Mouse (Mus musculus): ENCODE data around the gene Ice2. TPM values are rescaled to one million over a fixed set of nuclear protein-coding genes. Genes with fewer than 3 reads are reported as not detected.

Gene Ice2
- polyA plus RNA-seq, 1 experiment = 8.4 TPM

- no peak overlapping the region for H3K4me3 ChIP-seq (replicated peaks; ENCODE audit: insufficient read depth, low read depth, low read length)
- no peaks in the 10 kb centered on the region for H3K27me3 ChIP-seq (ENCODE audit: control insufficient read depth, insufficient read depth, low read length)
- H3K4me1 ChIP-seq (ENCODE audit: control insufficient read depth, insufficient read depth, low read length) = peaks cover 19% of the 10 kb centered on the region
- no peak for DNase-seq
- no peak for TF ChIP-seq CTCF (IDR thresholded peaks at IDR 0.05; ENCODE audit: borderline replicate concordance, insufficient read depth, low read depth, low read length)
- TF ChIP-seq POLR2A (IDR thresholded peaks at IDR 0.05; ENCODE audit: borderline replicate concordance, insufficient read depth, low read length) = no peak
- WGBS = 85% methylated on average over 4 of the region's 4 CpGs
- H3K27ac ChIP-seq (ENCODE audit: insufficient read depth, low read length) = no peak overlapping the region
Measured at GRCm38 (mm10) chr9:69367055-69367454, 30.7 kb upstream of the Ice2 start.

- WGBS = 36% methylated on average over 8 of the region's 8 CpGs
- H3K4me3 ChIP-seq (replicated peaks; ENCODE audit: insufficient read depth, low read depth, low read length) = no peak overlapping the region
- H3K27ac ChIP-seq (ENCODE audit: insufficient read depth, low read length) = no peak overlapping the region
- TF ChIP-seq POLR2A (IDR thresholded peaks at IDR 0.05; ENCODE audit: borderline replicate concordance, insufficient read depth, low read length) = no peak
- TF ChIP-seq CTCF (IDR thresholded peaks at IDR 0.05; ENCODE audit: borderline replicate concordance, insufficient read depth, low read depth, low read length) = peak; percentile 93
- DNase-seq = peak; percentile 79 to 85
- no peaks in the 10 kb centered on the region for H3K27me3 ChIP-seq (ENCODE audit: control insufficient read depth, insufficient read depth, low read length)
- H3K4me1 ChIP-seq (ENCODE audit: control insufficient read depth, insufficient read depth, low read length) = peaks cover 11% of the 10 kb centered on the region
Measured at GRCm38 (mm10) chr9:69368071-69368470, 29.6 kb upstream of the Ice2 start.

- Histone ChIP-seq H3K27ac (ENCODE audit: insufficient read depth, low read length) (no peak overlapping the region), H3K4me1 (ENCODE audit: control insufficient read depth, insufficient read depth, low read length) (peaks cover 11% of the 10 kb centered on the region), H3K27me3 (ENCODE audit: control insufficient read depth, insufficient read depth, low read length) (no peaks in the 10 kb centered on the region), H3K4me3 (replicated peaks; ENCODE audit: insufficient read depth, low read depth, low read length) (no peak overlapping the region)
- 46% methylated on average over 11 of the region's 11 CpGs for WGBS
- peak; percentile 57 to 59 for DNase-seq
- TF ChIP-seq CTCF (IDR thresholded peaks at IDR 0.05; ENCODE audit: borderline replicate concordance, insufficient read depth, low read depth, low read length) = no peak
- TF ChIP-seq POLR2A (IDR thresholded peaks at IDR 0.05; ENCODE audit: borderline replicate concordance, insufficient read depth, low read length) = no peak
Measured at GRCm38 (mm10) chr9:69371046-69371724, 26.5 kb upstream of the Ice2 start.

GRCm38 (mm10) chr9:69372871-69373270 is 24.8 kb upstream of the Ice2 start:
- DNase-seq = no peak
- TF ChIP-seq CTCF (IDR thresholded peaks at IDR 0.05; ENCODE audit: borderline replicate concordance, insufficient read depth, low read depth, low read length) (no peak), POLR2A (IDR thresholded peaks at IDR 0.05; ENCODE audit: borderline replicate concordance, insufficient read depth, low read length) (no peak)
- WGBS = 61% methylated on average over 4 of the region's 4 CpGs
- peaks cover 7% of the 10 kb centered on the region for H3K4me1 ChIP-seq (ENCODE audit: control insufficient read depth, insufficient read depth, low read length)
- no peak overlapping the region for H3K4me3 ChIP-seq (replicated peaks; ENCODE audit: insufficient read depth, low read depth, low read length)
- H3K27me3 ChIP-seq (ENCODE audit: control insufficient read depth, insufficient read depth, low read length) = no peaks in the 10 kb centered on the region
- no peak overlapping the region for H3K27ac ChIP-seq (ENCODE audit: insufficient read depth, low read length)

GRCm38 (mm10) chr9:69376982-69377653 is 20.6 kb upstream of the Ice2 start:
- no peak for DNase-seq
- 94% methylated on average over 4 of the region's 4 CpGs for WGBS

GRCm38 (mm10) chr9:69377654-69378045 is 20.1 kb upstream of the Ice2 start:
- Histone ChIP-seq H3K27me3 (ENCODE audit: control insufficient read depth, insufficient read depth, low read length) (no peaks in the 10 kb centered on the region), H3K27ac (ENCODE audit: insufficient read depth, low read length) (no peak overlapping the region), H3K4me3 (replicated peaks; ENCODE audit: insufficient read depth, low read depth, low read length) (no peak overlapping the region), H3K4me1 (ENCODE audit: control insufficient read depth, insufficient read depth, low read length) (no peaks in the 10 kb centered on the region)
- TF ChIP-seq CTCF (IDR thresholded peaks at IDR 0.05; ENCODE audit: borderline replicate concordance, insufficient read depth, low read depth, low read length) (no peak), POLR2A (IDR thresholded peaks at IDR 0.05; ENCODE audit: borderline replicate concordance, insufficient read depth, low read length) (no peak)
- DNase-seq = peak in 1 of 2 experiments; percentile 20
- 49% methylated on average over 3 of the region's 3 CpGs for WGBS

More at GRCm38 (mm10) chr9:69376982-69377653, 20.6 kb upstream of the Ice2 start:
- Histone ChIP-seq H3K27me3 (ENCODE audit: control insufficient read depth, insufficient read depth, low read length) (no peaks in the 10 kb centered on the region), H3K27ac (ENCODE audit: insufficient read depth, low read length) (no peak overlapping the region), H3K4me1 (ENCODE audit: control insufficient read depth, insufficient read depth, low read length) (no peaks in the 10 kb centered on the region), H3K4me3 (replicated peaks; ENCODE audit: insufficient read depth, low read depth, low read length) (no peak overlapping the region)
- TF ChIP-seq POLR2A (IDR thresholded peaks at IDR 0.05; ENCODE audit: borderline replicate concordance, insufficient read depth, low read length) (no peak), CTCF (IDR thresholded peaks at IDR 0.05; ENCODE audit: borderline replicate concordance, insufficient read depth, low read depth, low read length) (no peak)

- WGBS = 56% methylated on average over 1 of the region's 1 CpGs
- no peak overlapping the region for H3K4me3 ChIP-seq (replicated peaks; ENCODE audit: insufficient read depth, low read depth, low read length)
- DNase-seq = peak in 1 of 2 experiments; percentile 14
Measured at GRCm38 (mm10) chr9:69380546-69380945, 17.2 kb upstream of the Ice2 start.

GRCm38 (mm10) chr9:69381741-69382140 is 16.0 kb upstream of the Ice2 start:
- WGBS = 77% methylated on average over 7 of the region's 7 CpGs
- no peak overlapping the region for H3K4me3 ChIP-seq (replicated peaks; ENCODE audit: insufficient read depth, low read depth, low read length)
- H3K27me3 ChIP-seq (ENCODE audit: control insufficient read depth, insufficient read depth, low read length) = no peaks in the 10 kb centered on the region
- peak in 1 of 2 experiments; percentile 3 for DNase-seq
- no peak for TF ChIP-seq POLR2A (IDR thresholded peaks at IDR 0.05; ENCODE audit: borderline replicate concordance, insufficient read depth, low read length)
- TF ChIP-seq CTCF (IDR thresholded peaks at IDR 0.05; ENCODE audit: borderline replicate concordance, insufficient read depth, low read depth, low read length) = no peak
- no peak overlapping the region for H3K27ac ChIP-seq (ENCODE audit: insufficient read depth, low read length)
- no peaks in the 10 kb centered on the region for H3K4me1 ChIP-seq (ENCODE audit: control insufficient read depth, insufficient read depth, low read length)

More at GRCm38 (mm10) chr9:69380546-69380945, 17.2 kb upstream of the Ice2 start:
- TF ChIP-seq CTCF (IDR thresholded peaks at IDR 0.05; ENCODE audit: borderline replicate concordance, insufficient read depth, low read depth, low read length) (no peak), POLR2A (IDR thresholded peaks at IDR 0.05; ENCODE audit: borderline replicate concordance, insufficient read depth, low read length) (no peak)
- Histone ChIP-seq H3K4me1 (ENCODE audit: control insufficient read depth, insufficient read depth, low read length) (no peaks in the 10 kb centered on the region), H3K27ac (ENCODE audit: insufficient read depth, low read length) (no peak overlapping the region), H3K27me3 (ENCODE audit: control insufficient read depth, insufficient read depth, low read length) (no peaks in the 10 kb centered on the region)
